Mouse (Mus musculus) liver, adult 2 months (tissue): ENCODE results near the gene Sec24c.

Experiments used
- CTCF ChIP-seq: fragments of 200-500 bp; IDR thresholded peaks from 2 replicates; pipeline ENCODE4 v1.5.1; 2011; ENCODE audit warnings: low read depth, low read length, control low read depth
- POLR2A ChIP-seq: fragments of 200-500 bp; IDR thresholded peaks from 2 replicates; pipeline ENCODE4 v1.6.1; 2011; ENCODE audit warnings: low read length, control low read depth; ENCODE audit not compliant: insufficient read depth; ENCODE audit errors: extremely low read depth

DNA sequence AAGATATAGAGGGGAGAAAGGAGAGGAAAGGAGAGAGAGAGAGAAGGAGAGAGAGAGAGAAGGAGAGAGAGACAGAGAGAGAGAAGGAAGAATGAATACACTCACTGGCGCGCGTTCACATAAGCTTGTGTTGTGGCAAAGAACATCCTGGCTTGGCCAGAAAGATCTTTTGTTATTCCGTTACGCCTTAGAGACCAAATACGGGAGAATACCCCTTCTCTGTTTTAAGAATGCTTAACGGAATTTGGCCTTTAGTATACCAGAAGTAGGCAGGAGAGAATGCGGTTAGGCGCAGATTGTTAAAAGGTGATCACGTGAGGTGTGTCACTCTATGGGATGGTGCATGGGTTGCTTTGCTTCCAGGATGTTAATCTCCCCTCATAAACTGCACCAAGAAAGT, 34.1 kb downstream of the Sec24c start:
- no peak for TF ChIP-seq POLR2A
- no peak for TF ChIP-seq CTCF
